ENCODE assay signal across 14 mouse cellular contexts in the genomic region with DNA sequence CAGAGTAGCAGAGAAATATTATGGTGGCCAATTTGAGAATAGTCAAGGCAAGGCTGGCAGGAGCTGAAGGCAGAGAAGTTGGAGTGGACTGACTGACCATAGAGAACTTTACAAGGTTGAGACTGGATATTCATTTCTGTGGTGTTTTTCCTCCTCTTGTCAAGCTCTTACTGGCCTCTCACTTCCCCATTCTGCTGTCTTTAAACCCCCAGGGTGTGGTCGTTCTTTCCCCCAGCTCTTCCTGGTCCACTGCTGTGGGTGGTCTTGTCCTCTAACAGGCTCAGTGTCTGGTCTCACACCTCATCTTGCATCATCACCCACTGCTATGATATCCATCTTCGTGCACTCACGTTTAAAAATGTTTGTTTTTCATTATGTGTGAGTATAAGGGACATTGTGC. TPM values are rescaled to one million over a fixed set of nuclear protein-coding genes. Genes with fewer than 3 reads are reported as not detected.
"Had no signal": no experiment of that assay in that cellular context is flagged by ENCODE, and none has a peak within 500 bp of the region (broad histone marks: within the 10 kb centered on the region; RNA-seq: fewer than 3 reads in every experiment).

No protein-coding gene starts in this region.

- DNase-seq: kidney, adult 8-10 months; kidney, postnatal 25 days; liver; liver, embryonic 13.5 days; liver, postnatal 0 days; lung, postnatal 14 days; right cerebral cortex, postnatal 14 days; thymus, adult 18-20 months; thymus, postnatal 14 days had no signal

- ATAC-seq: liver, postnatal 0 days; midbrain, embryonic 15.5 days had no signal

RNA-seq across cellular contexts. Expression of a gene that starts 47.8 kb away (rescaled TPM):
- total RNA-seq: layer of hippocampus, postnatal 25 days; left cerebral cortex, adult 8-10 months; left cerebral cortex, postnatal 36 days; monocyte, adult 5-6 weeks had no signal
